18 mouse cellular contexts compared by ENCODE assay signal in the genomic region with DNA sequence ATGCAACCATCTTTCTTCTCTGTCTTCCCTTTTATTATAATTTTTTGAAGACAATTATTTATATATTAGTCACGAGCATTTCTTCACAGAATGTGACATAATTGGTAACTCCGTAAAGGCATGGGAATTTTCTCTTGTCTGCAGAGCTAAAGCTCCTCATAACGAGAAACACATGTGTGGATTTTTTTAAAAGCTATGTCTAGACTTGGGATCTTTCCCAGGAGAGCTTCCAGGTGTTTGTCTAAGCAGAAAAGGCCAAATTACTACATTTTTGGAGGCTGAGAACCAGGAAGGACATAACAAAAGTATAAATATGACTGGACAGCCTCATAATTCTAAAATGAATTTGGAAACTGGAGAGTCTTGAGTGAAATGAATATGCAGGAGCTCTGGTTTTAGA.
DNase-seq lines count a peak whose midpoint lies in the region; ATAC-seq and TF ChIP-seq lines count a peak whose summit lies in the region.
"Had no signal": no experiment of that assay in that cellular context is flagged by ENCODE, and none has a peak within 500 bp of the region (broad histone marks: within the 10 kb centered on the region; RNA-seq: fewer than 3 reads in every experiment).

No protein-coding gene starts in this region.

- no peak for TF ChIP-seq POLR2A in embryonic fibroblast, embryonic 13.5 days (IDR thresholded peaks at IDR 0.05; ENCODE audit: low read depth, low read length)
- no peak for TF ChIP-seq POLR2A in limb, embryonic 14.5 days (IDR thresholded peaks at IDR 0.05; ENCODE audit: borderline replicate concordance, extremely low read depth, insufficient read depth, insufficient read length)

- no peak overlapping the region for H3K4me2 ChIP-seq in limb, embryonic 14.5 days (replicated peaks; ENCODE audit: low read depth, low read length, severe bottlenecking)
- H3K4me2 ChIP-seq in heart, embryonic 11.5 days: no peak overlapping the region
- H3K4me2 ChIP-seq: neural tube, embryonic 13.5 days had no signal

- peaks cover 17% of the 10 kb centered on the region for H3K4me1 ChIP-seq in embryonic fibroblast, embryonic 13.5 days (ENCODE audit: control insufficient read depth, insufficient read depth, low read length)
- H3K4me1 ChIP-seq in limb, embryonic 14.5 days (ENCODE audit: control insufficient read depth, insufficient read depth, low read length): peaks cover 15% of the 10 kb centered on the region
- no peaks in the 10 kb centered on the region for H3K4me1 ChIP-seq in heart, embryonic 11.5 days (ENCODE audit: control insufficient read depth, insufficient read depth, low read length)
- H3K4me1 ChIP-seq: neural tube, embryonic 13.5 days had no signal

- H3K9ac ChIP-seq in limb, embryonic 14.5 days (ENCODE audit: low read depth, low read length, severe bottlenecking): no peak overlapping the region
- no peak overlapping the region for H3K9ac ChIP-seq in heart, embryonic 11.5 days (ENCODE audit: low read depth, low read length)
- H3K9ac ChIP-seq: neural tube, embryonic 13.5 days had no signal

- H3K9me3 ChIP-seq in limb, embryonic 14.5 days (ENCODE audit: control insufficient read depth, low read length): no peaks in the 10 kb centered on the region
- H3K9me3 ChIP-seq in heart, embryonic 11.5 days (replicated peaks; ENCODE audit: control insufficient read depth, low read length): no peaks in the 10 kb centered on the region
- H3K9me3 ChIP-seq: neural tube, embryonic 13.5 days had no signal

- DNase-seq in embryo, embryonic 10 days (ENCODE audit: low spot score): peak; percentile 49
- no peak for DNase-seq in embryo, embryonic 9.5 days (ENCODE audit: extremely low spot score)
- DNase-seq in embryo, embryonic 11 days: peak; percentile 84
- peak; percentile 91 for DNase-seq in limb, embryonic 14.5 days (ENCODE audit: low spot score)
- no peak for DNase-seq in left cerebral cortex, adult 18-20 months (ENCODE audit: low spot score in 2 of 2)
- DNase-seq: adrenal gland, adult 8-10 months; gastrocnemius, postnatal 36 days; kidney, adult 9 months; kidney, postnatal 4 days; left cerebral cortex, postnatal 4 days; lung, postnatal 14 days; right cerebral cortex, postnatal 14 days; thymus, postnatal 4 days had no signal

- H3K27me3 ChIP-seq in limb, embryonic 14.5 days (ENCODE audit: control insufficient read depth, insufficient read depth, low read length): no peaks in the 10 kb centered on the region
- H3K27me3 ChIP-seq in heart, embryonic 11.5 days (ENCODE audit: control insufficient read depth, insufficient read depth, low read length): no peaks in the 10 kb centered on the region
- H3K27me3 ChIP-seq: neural tube, embryonic 13.5 days had no signal

- 10% methylated on average over 3 of the region's 3 CpGs for WGBS in limb, embryonic 14.5 days
- whole genome bisulfite sequencing in heart, embryonic 11.5 days (ENCODE audit: insufficient replicate concordance): 54% methylated on average over 3 of the region's 3 CpGs

- TF ChIP-seq CTCF in embryonic fibroblast, embryonic 13.5 days (IDR thresholded peaks at IDR 0.05; ENCODE audit: borderline replicate concordance, insufficient read depth, low read length): no peak

- no peak overlapping the region for H3K4me3 ChIP-seq in embryonic fibroblast, embryonic 13.5 days (ENCODE audit: insufficient read depth, low read length)
- H3K4me3 ChIP-seq in limb, embryonic 14.5 days (replicated peaks; ENCODE audit: low read length): no peak overlapping the region
- no peak overlapping the region for H3K4me3 ChIP-seq in heart, embryonic 11.5 days (ENCODE audit: low read depth, low read length)
- H3K4me3 ChIP-seq: neural tube, embryonic 13.5 days had no signal

- H3K36me3 ChIP-seq in limb, embryonic 14.5 days (ENCODE audit: control insufficient read depth, insufficient read depth, low read length): no peaks in the 10 kb centered on the region
- no peaks in the 10 kb centered on the region for H3K36me3 ChIP-seq in heart, embryonic 11.5 days (ENCODE audit: control insufficient read depth, insufficient read depth, low read length)
- H3K36me3 ChIP-seq: neural tube, embryonic 13.5 days had no signal

- ATAC-seq in limb, embryonic 14.5 days (ENCODE audit: low FRiP score, low read depth): peak; percentile 80
- ATAC-seq in erythroid progenitor cell, adult 5-6 weeks (replicated peaks; ENCODE audit: low FRiP score, poor library complexity, severe bottlenecking): no peak
- no peak for ATAC-seq in heart, embryonic 11.5 days (replicated peaks; ENCODE audit: insufficient number of reproducible peaks, low FRiP score, low TSS enrichment)
- ATAC-seq: hindbrain, embryonic 16.5 days had no signal

- peak overlapping the region; percentile 99 for H3K27ac ChIP-seq in embryonic fibroblast, embryonic 13.5 days (ENCODE audit: insufficient read depth, low read length)
- peak overlapping the region; percentile 59 for H3K27ac ChIP-seq in limb, embryonic 14.5 days (replicated peaks; ENCODE audit: low read depth, low read length)
- H3K27ac ChIP-seq in heart, embryonic 11.5 days (ENCODE audit: low read depth, low read length): no peak overlapping the region
- H3K27ac ChIP-seq: neural tube, embryonic 13.5 days had no signal

Comparison
In these comparisons a context has a peak if more than half of its experiments do, and no peak if none do; other contexts are left out.
1. DNase-seq: peak in embryo, embryonic 10 days (single experiment), embryo, embryonic 11 days (single experiment) and limb, embryonic 14.5 days (single experiment); none in embryo, embryonic 9.5 days (single experiment) and left cerebral cortex, adult 18-20 months (0 of 2).